Mouse (Mus musculus): ENCODE results near the gene Aspn. TPM values are rescaled to one million over a fixed set of nuclear protein-coding genes. Genes with fewer than 3 reads are reported as not detected.
"Not testable (repeated sequence)": the region's sequence is repeated elsewhere in the genome, so short reads cannot be mapped to it uniquely, and the experiment has no call there.

The Aspn gene
- total RNA-seq, 2 experiments from 2014 or later, result 24.0 to 28.6 TPM

- no peak for DNase-seq (ENCODE audit: low spot score)
- intact Hi-C loops (cut with DNase I), result loop anchor here (2.0 kb wide), 1 partner anchor 21 kb away; no protein-coding TSS in a partner anchor
Measured at GRCm38 (mm10) chr13:49581541-49582530, 37.6 kb downstream of the Aspn start, which contains the start of gene Omd. Omd (plus strand) TSS chr13:49582462.

GRCm38 (mm10) chr13:49583859-49584258 lies 39.6 kb downstream of the Aspn start:
- DNase-seq (ENCODE audit: low spot score), result no peak
- intact Hi-C loops (cut with DNase I), result no loop called here

GRCm38 (mm10) chr13:49584307-49585005 lies 40.2 kb downstream of the Aspn start:
- intact Hi-C loops (cut with DNase I), result no loop called here

GRCm38 (mm10) chr13:49586062-49586461 lies 41.8 kb downstream of the Aspn start:
- intact Hi-C loops (cut with DNase I), result no loop called here
- DNase-seq (ENCODE audit: low spot score), result no peak

More at GRCm38 (mm10) chr13:49584307-49585005, 40.2 kb downstream of the Aspn start:
- DNase-seq (ENCODE audit: low spot score), result no peak

- DNase-seq (ENCODE audit: low spot score); intact Hi-C loops (cut with DNase I): not testable (repeated sequence)
Measured at GRCm38 (mm10) chr13:49602541-49602940, 58.3 kb downstream of the Aspn start.

GRCm38 (mm10) chr13:49603603-49604002 lies 59.4 kb downstream of the Aspn start:
- intact Hi-C loops (cut with DNase I), result no loop called here
- no peak for DNase-seq (ENCODE audit: low spot score)

GRCm38 (mm10) chr13:49607714-49608113 lies 63.5 kb downstream of the Aspn start, which contains the start of gene Ogn:
Ogn (plus strand) TSS chr13:49608046.
- intact Hi-C loops (cut with DNase I), result no loop called here
- peak; percentile 31 for DNase-seq (ENCODE audit: low spot score)

GRCm38 (mm10) chr13:49608589-49609322 lies 64.5 kb downstream of the Aspn start:
- no peak for DNase-seq (ENCODE audit: low spot score)
- intact Hi-C loops (cut with DNase I), result no loop called here

GRCm38 (mm10) chr13:49617021-49617420 lies 72.8 kb downstream of the Aspn start:
- intact Hi-C loops (cut with DNase I), result no loop called here
- no peak for DNase-seq (ENCODE audit: low spot score)

Other genes starting within 250 kb of the Aspn start
- 1 to 10 TPM in 1 of 2 experiments, under 1 TPM in 1; 0.91 to 1.2 TPM for gene Fgd3, start 224.1 kb upstream of the Aspn start, total RNA-seq (2021)
- 10 to 100 TPM; 74.7 to 76.9 TPM for gene Bicd2, start 202.9 kb upstream of the Aspn start, total RNA-seq (2021)
- gene Ippk, start 123.2 kb upstream of the Aspn start, total RNA-seq (2021), result 1 to 10 TPM; 5.6 to 6.4 TPM
- gene Tes3-ps, start 51.1 kb upstream of the Aspn start, total RNA-seq (2021), result 1 to 10 TPM; 1.5 TPM
- 10 to 100 TPM; 15.1 to 16.1 TPM for gene Ecm2, start 39.6 kb upstream of the Aspn start, total RNA-seq (2021)
- gene Omd, start 38.0 kb downstream of the Aspn start, total RNA-seq (2021), result 1 to 10 TPM in 1 of 2 experiments, under 1 TPM in 1; 0.84 to 1.5 TPM
- 10 to 100 TPM; 85.5 to 89.3 TPM for gene Ogn, start 63.6 kb downstream of the Aspn start, total RNA-seq (2021)
- 1 to 10 TPM; 1.8 to 2.4 TPM for gene Cenpp, start 108.3 kb downstream of the Aspn start, total RNA-seq (2021)
- 10 to 100 TPM; 14.9 to 16.9 TPM for gene Nol8, start 108.6 kb downstream of the Aspn start, total RNA-seq (2021)
- 10 to 100 TPM; 62.4 to 62.6 TPM for gene Iars, start 137.7 kb downstream of the Aspn start, total RNA-seq (2021)